Mouse (Mus musculus): Measurements from ENCODE around the gene Slc35a5.

- TF ChIP-seq POLR2A (IDR thresholded peaks at IDR 0.05; ENCODE audit: control insufficient read depth in 1 of 2, insufficient read depth in 1 of 2, low read depth in 1 of 2, low read length in 2 of 2, poor library complexity in 1 of 2) (no peak), NELFE (IDR thresholded peaks at IDR 0.05; ENCODE audit: low read depth, low read length) (no peak)
Measured at GRCm38 (mm10) chr16:45120844-45121425, 37.6 kb downstream of the Slc35a5 start.
